Mouse (Mus musculus) liver, adult (tissue): ENCODE data around the gene Arhgap28.
A peak's percentile ranks its signal among the peaks of the same experiment; 100 is the strongest.

Experiments used
- GATA4 ChIP-seq: IDR thresholded peaks from 2 replicates; pipeline ENCODE4 v1.6.1; 2014; ENCODE audit warnings: mild to moderate bottlenecking, low read length; ENCODE audit not compliant: insufficient replicate concordance

Gene Arhgap28

GRCm38 (mm10) chr17:67999801-68000200 lies 4.1 kb downstream of the Arhgap28 start:
- no peak for TF ChIP-seq GATA4

DNA sequence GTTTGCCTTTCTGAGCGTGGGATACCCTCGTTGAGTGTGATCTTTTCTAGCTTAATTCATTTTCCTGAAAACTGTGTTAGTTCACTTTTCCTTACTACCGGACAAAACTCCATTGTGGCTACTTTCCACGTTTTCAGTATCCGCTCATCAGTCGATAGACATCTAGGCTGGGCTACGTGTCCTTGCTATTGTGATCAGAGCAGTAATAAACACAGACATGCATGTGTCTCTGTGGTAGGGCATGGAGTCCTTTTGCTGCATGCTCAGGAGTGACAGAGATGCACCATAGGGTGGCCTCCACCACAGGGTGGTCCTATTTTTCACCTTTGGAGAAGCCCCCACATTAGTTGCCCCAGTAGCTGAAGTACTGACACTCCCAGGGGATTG lies 7.2 kb downstream of the Arhgap28 start:
- TF ChIP-seq GATA4 = no peak

GRCm38 (mm10) chr17:67996097-67996768 lies 7.7 kb downstream of the Arhgap28 start:
- TF ChIP-seq GATA4 = no peak

DNA sequence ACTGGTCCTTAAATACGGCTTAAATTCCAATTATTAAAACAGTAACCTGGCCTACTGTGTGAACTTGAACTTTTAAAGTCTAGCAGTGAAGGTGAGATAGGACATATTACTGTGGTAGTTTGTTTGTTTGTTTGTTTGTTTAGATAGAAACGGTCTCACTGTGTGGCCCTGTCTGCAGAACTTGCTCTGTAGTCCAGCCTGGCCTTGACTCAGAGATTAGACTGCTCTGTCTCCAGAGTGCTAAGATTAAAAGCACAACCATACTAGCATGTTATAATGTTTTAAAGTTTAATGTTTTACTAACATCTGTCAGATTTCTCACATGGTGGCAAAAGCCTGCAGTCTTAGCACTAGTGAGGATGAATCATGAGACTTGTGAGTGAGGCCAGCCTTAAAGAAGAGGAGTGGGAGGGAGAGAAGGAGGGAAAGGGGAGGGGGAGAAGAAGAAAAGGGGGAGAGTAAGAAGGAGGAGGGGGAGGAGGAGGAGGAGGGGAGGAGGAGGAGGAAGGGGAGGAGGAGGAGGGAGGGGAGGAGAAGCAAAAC lies 8.6 kb downstream of the Arhgap28 start:
- TF ChIP-seq GATA4 = no peak

DNA sequence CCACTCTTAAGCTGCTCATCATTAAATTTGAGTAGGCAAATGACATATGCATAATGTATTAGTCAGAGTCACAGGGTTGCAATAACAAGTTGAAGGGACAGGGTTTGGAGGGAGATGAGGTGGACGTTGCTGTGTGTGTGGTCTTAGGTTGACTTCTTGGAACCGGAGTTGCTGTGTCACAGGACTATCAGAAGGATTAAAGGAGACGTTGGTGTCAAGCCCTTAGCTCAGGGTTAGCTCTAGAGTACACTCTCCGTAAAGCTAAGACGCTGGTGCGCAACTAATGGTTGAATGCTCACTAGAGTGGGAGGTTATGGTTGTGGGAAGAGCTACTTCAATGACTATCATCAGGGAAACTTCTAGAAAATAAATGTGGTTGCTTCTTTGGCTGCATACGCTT lies 9.1 kb downstream of the Arhgap28 start:
- no peak for TF ChIP-seq GATA4

- TF ChIP-seq GATA4 = no peak
Measured at GRCm38 (mm10) chr17:67993371-67994045, 10.4 kb downstream of the Arhgap28 start.

GRCm38 (mm10) chr17:67989716-67990115 lies 14.2 kb downstream of the Arhgap28 start:
- no peak for TF ChIP-seq GATA4

DNA sequence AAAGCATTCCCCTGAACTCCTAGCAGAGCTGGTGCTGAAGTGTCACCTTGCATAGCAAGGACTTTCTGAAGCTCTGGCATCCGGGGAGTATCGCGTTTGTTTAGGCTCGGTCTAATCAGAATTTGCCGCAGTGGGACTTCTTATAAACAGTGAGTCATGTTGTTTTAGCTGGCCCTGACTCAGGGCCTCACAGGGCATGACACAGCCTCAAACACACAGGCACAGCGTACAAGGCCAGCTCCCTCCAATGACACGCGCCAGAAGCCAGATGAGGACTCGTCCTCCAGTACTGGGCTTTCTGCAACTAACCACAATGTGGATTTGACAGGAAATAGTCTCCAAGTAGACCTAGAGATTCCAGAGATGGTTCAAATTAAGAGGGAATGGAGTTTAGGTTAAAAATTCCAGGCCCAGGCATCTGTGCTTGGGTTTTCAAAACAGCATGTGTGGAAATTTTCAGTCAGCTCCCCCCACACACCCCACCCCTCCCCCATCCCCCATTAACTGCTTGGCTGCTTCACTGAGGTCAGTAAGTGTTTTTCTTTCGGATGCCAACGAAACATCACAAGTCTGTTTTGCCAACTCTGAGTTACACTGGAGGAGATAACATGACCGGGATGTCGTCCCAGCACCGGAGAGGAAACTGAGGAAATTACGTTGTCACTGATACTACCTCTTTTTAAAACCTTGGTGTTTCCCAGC lies 14.8 kb downstream of the Arhgap28 start:
- 0 out of 2 replicates have a peak, but pooled peaks have one; percentile 22 for TF ChIP-seq GATA4

GRCm38 (mm10) chr17:67985532-67985931 lies 18.4 kb downstream of the Arhgap28 start:
- no peak for TF ChIP-seq GATA4

DNA sequence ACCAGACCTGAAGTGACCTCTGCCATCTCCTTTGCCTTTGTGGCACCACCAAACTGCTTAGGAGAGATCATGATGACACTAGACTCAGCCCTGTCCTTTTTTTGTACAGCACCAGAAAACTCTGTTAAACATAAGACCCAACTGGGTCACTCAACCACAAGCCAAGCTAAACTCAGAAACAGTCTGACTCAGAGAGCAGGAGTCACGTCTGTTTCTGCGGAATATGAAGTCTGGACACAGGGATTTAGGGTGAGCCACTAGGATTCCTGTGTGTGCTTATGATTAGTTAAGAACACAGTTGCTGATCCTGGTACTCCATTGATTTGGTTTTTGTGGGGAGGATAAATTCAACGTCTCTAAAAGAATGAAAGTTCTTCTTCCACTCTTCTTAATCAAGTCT lies 23.3 kb downstream of the Arhgap28 start:
- TF ChIP-seq GATA4 = no peak

GRCm38 (mm10) chr17:67979248-67979647 lies 24.7 kb downstream of the Arhgap28 start:
- no peak for TF ChIP-seq GATA4

GRCm38 (mm10) chr17:67978786-67979185 lies 25.1 kb downstream of the Arhgap28 start:
- no peak for TF ChIP-seq GATA4

DNA sequence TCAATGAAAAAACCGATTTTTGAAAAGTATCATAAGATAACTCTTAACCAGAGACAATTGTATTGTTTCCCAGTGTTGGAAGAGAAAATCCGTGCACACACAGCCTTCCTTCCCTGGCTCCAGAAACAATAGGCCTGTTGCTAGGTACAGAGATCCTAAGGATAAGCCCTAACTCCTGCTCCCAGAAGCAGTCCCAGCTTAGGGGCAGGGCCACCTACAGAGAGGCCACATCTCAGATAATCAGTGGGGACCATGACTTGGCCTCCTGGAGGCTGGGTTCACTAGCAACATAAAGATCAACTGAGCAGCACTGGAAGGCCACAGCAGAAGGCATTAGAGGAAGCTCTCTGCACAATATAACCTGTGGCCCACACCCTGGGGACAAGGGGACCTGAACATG lies 27.5 kb downstream of the Arhgap28 start:
- no peak for TF ChIP-seq GATA4

- no peak for TF ChIP-seq GATA4
Measured at GRCm38 (mm10) chr17:67976027-67976426, 27.9 kb downstream of the Arhgap28 start.

DNA sequence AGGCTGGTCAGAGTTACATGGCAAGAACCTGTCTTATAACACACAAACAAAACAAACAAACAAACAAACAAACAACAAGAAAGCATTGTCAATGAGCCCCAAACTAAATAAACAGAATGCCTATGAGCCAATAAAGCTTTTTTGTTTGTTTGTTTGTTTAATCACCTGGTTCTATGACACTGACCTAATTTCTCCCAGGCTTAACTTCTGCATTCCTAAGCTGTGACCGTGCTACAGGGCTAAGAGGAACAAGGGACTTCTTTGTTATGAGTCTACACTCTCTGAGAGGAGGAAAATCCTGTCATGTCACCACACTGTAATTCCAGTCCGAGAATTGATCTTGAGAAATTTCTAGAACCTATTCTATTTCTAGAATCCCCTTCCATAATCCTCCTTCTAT lies 29.2 kb downstream of the Arhgap28 start:
- no peak for TF ChIP-seq GATA4
